Mouse (Mus musculus): Measurements from ENCODE around the gene Gm9837.
A peak's percentile ranks its signal among the peaks of the same experiment; 100 is the strongest.

Gene Gm9837

GRCm38 (mm10) chr11:53486822-53487594 is 16.7 kb upstream of the Gm9837 start:
- DNase-seq (ENCODE audit: low read depth) = no peak

- no peak for DNase-seq (ENCODE audit: low read depth)
Measured at GRCm38 (mm10) chr11:53486351-53486750, 16.1 kb upstream of the Gm9837 start.

- DNase-seq (ENCODE audit: low read depth) = no peak
Measured at GRCm38 (mm10) chr11:53485719-53486118, 15.4 kb upstream of the Gm9837 start.

- no peak for DNase-seq (ENCODE audit: low read depth)
Measured at GRCm38 (mm10) chr11:53483159-53483891, 13.0 kb upstream of the Gm9837 start.

GRCm38 (mm10) chr11:53481088-53481730 is 10.9 kb upstream of the Gm9837 start:
- no peak for DNase-seq (ENCODE audit: low read depth)

- DNase-seq (ENCODE audit: low read depth) = no peak
Measured at GRCm38 (mm10) chr11:53479783-53480301, 9.6 kb upstream of the Gm9837 start, which contains the start of the genes Gm9945 and Sowaha. Gm9945 (plus strand) TSS chr11:53480166. Sowaha (minus strand) TSS chr11:53480274.

DNA sequence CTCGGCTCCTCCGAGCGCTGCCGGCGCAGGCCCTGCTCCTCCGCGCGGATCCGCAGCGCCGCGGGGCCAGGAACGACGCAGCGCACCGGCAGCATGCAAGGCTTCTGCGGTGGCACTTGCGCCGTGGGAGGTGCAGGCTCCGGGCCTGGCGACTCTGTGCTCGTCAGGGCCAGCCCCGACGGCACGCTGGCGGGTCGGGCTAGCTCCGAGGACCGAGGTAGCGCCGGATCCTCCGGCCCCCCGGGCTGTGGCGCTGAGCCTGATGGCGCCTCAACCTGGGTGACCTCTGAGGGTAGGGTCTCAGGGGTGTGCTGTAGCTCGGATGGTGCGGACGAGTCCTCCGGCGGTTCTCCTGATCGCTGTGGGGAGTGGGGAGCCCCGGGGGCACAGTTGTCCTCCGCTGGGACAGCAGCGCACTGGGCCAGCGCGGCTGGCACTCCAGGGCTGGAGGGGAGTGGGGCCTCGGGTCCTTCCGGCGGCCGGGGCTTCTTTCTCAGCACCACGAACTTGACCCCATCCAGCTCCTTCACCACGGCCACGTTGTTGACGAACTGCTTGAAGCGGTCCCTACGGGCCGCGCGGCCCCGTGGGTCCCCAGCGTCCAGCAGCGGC is 9.0 kb upstream of the Gm9837 start:
- DNase-seq (ENCODE audit: low read depth) = no peak

DNA sequence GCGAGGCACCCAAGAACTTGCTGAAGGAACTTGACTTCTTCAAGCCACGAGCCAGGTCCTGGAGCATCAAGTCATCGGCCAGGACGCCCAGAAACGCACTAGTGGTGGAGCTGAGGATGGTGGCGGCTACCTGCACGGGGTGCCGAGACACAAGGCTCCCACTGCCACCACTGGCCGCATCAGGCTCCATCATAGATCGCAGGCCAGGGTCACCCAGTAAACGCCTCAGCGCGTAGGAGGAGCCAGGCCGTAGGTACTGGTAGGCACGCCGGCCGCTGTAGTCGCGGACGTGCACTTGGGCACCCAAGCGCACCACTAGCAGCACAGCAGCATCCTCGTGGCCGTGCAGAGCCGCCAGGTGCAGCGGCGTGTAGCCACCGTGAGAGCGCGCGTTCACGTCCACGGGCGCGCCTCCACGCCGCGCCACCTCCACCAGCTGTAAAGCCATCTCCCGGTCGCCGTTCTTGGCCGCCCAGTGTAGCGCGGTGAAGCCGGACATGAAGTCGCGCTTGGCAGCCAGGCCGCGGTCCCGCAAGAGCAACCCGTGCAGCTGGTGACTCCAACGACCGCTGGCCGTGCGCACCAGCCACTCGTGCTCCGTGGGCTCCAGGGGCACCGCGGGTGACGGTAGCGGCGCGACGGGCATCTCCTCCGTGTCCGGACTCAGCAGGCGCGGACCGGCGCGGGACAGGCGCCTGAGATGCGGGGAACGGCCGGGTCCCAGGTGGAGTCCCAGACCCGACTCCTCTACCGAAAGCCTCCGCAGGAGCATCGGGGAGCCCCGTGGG is 8.3 kb upstream of the Gm9837 start:
- DNase-seq (ENCODE audit: low read depth) = no peak

DNA sequence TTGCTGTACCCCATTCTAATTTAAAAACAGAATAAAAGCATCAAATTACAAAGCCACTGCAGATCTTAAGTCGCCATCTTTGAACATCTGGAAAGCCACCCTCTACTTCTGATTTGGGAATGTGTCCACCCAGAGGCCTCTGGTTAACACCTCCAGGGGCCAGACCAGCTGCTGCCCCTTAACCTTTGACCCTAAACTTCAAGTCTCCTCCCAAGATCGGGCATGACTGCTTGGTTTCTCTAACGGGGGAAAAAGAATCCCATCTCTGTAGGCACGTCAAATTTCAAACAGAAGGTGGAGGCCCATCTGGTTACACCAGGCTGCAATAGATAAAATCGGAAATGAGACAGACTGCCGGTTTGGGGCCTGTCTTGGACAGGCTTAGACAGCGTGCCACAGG is 7.6 kb upstream of the Gm9837 start:
- no peak for DNase-seq (ENCODE audit: low read depth)

DNA sequence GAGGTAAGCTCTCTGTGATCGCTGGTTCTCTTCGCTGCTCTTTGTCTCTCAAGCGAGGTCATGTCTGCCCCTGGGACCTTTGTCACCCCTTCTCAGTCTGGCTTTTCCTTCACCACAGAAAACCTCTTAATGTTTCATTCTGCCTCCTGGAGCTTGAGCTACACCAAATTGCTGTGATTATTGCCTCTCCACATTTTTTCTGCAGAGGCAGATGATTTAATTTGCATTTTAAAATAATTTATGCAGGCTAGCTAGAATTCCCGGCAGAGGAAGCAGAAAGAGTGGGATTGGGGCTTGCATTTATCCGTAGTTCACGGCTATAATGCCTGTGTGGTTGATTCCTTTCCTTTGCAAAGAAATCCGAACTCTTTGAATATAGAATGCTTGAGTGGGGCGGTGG is 5.3 kb upstream of the Gm9837 start:
- no peak for DNase-seq (ENCODE audit: low read depth)

DNA sequence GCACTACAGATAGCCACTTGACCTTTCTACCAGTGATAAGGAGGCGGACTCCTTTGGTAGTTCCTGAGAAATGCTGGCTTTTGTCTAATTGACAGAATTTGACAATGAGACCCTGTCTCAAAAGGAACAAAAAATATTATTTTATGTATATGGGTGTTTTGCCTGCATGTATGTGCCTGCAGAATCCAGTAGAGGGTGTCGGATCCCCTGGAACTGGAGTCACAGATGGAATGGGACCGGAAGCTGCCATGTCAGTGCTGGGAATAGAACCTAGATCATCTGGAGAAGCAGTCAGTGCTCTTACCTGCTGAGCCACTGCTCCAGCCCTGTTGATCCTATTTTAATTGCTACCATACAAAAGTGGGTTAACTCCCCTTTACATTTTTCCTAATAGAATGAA is 2.4 kb upstream of the Gm9837 start:
- DNase-seq (ENCODE audit: low read depth) = no peak

GRCm38 (mm10) chr11:53469294-53469967 is 848 bp downstream of the Gm9837 start:
- no peak for DNase-seq (ENCODE audit: low read depth)

DNA sequence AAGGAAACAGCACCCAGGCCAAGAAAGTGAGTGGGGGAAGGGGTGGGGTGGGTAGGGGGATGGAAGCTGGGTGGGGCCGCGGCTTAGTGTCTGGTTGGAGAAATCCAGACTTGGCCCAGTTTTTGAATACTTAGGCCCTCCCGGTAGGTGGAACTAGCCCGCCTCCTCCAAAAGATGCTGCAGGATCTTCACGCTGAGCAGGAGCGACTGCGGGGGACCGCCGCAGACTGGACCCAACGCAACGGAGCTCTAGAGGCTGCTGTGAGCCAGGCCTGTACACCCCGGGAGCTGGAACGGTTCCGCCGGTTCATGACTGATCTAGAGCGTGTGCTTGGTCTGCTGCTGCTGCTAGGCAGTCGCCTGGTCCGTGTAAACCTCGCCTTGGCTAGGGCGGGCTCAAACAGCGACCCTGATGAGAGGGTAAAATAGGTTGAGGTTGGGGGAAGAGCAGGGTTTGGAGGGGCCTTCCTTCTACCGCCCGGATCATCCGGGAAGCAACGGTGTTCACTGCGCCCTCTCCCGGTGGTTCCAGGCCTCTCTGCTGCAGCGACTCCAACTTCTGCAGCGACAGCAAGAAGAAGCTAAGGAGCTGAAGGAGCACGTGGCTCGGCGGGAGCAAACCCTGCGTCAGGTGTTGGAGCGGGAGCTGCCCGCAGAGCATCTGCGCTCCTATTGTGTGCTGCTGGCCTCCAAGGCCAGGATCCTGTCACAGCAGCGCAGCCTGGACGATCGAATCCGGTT is 3.9 kb downstream of the Gm9837 start:
- DNase-seq (ENCODE audit: low read depth) = no peak

- no peak for DNase-seq (ENCODE audit: low read depth)
Measured at GRCm38 (mm10) chr11:53463551-53464424, 6.5 kb downstream of the Gm9837 start.

- no peak for DNase-seq (ENCODE audit: low read depth)
Measured at GRCm38 (mm10) chr11:53461727-53462126, 8.6 kb downstream of the Gm9837 start.

GRCm38 (mm10) chr11:53460192-53460591 is 10.1 kb downstream of the Gm9837 start:
- peak; percentile 74 for DNase-seq (ENCODE audit: low read depth)

- no peak for DNase-seq (ENCODE audit: low read depth)
Measured at GRCm38 (mm10) chr11:53458996-53459395, 11.3 kb downstream of the Gm9837 start.

GRCm38 (mm10) chr11:53457372-53457954 is 12.8 kb downstream of the Gm9837 start:
- no peak for DNase-seq (ENCODE audit: low read depth)
